Mouse (Mus musculus): ENCODE measurements around the gene Rfx4.

Rfx4 gene

DNA sequence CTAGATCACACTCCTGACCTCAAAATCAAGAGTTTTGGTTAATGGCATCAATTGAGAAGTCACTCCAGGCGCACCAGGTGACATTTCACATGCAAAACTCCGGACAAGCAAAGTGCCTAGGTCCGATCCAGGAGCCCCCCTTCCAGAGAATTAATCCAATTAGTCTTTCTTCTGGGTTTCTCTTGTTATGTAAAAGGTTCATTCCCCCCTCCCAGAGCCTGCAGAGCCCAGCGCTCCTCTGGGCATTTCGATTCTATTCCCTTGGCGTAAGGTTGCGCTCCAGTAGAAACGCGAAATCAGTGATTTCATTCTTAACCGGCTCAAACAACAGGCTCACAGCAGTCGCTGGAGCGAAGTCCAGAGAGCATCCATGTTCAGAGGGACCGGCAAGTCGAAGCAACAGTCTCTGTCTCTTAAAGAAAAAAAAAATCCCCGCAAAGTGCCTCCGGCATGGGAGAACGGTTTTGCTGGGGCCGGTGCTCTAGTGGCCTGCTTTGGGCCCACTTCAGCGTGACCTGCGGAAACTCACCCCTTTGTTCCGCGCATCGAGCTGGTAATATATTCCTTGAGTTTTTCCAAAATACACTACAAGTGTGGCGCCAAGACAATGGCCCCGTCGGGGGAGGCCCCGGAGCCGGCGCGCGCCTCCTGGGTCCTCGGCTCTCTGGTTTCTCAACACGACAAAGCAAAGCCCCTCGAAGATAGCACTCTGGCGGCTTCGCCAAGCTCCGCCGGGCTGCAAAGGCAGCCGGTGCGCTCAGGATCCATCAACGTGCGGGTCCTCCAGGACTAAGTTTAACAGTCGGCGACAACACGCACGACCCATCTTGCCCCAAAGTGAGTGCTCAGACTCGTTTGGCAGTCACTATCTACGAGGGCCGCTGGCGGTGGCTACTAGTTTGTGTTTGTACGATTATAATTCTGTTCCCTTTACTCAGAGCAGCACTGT lies 2.9 kb downstream of the Rfx4 start:
- in situ Hi-C loops (cut with MboI): no loop called here

GRCm38 (mm10) chr10:84759511-84760117 lies 3.8 kb downstream of the Rfx4 start:
- in situ Hi-C loops (cut with MboI): no loop called here

DNA sequence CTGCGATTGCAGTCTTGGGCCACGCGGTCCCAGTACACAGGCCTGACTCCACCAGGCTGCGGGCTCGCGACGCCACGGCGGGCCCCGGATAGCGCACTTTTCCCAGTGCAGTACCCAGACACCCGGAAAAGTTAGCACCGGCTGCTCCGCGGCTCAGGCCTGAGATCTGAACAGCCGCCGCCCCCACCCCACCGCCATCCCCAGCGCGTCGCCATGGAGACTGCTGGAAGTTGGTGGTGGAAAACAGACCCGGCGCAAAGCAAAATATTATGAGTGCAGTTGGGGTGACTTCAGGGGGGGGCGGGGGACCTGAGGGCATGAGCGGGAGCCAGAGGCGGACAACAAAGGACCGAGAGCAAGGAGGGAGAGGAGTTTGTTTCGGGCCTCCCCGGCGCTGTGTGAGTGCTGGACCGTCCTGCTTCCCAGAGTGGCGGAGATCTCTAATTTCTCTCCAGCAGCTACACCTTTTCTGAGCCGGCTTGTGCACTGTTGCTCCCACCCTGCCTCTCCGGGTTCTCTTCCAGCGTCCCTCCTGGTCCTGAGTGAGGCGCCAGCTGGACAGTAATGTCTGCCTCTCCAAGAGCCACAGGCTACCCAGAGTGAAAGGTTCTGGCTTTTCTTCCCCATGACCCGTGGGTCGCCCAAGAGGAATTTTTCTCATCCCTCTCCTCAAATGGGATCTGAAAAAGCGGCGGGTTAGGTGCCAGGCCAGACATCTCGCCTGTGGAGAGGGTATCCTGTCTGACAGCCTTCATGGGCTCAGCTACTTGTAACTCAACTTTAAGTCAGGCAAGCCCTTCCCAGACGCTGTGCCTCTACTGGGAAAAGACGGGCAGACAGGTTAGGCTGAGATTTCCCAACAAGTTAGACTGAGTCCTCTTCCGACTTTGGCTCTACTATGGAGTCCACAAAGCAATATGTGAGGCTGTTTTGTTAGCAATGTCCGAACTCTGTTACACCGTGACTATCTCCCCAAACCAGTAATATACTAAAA lies 4.6 kb downstream of the Rfx4 start:
- in situ Hi-C loops (cut with MboI): no loop called here

- in situ Hi-C loops (cut with MboI): no loop called here
Observed at GRCm38 (mm10) chr10:84768766-84769165, 12.9 kb downstream of the Rfx4 start.

- in situ Hi-C loops (cut with MboI): no loop called here
Observed at GRCm38 (mm10) chr10:84772380-84773130, 16.7 kb downstream of the Rfx4 start.

DNA sequence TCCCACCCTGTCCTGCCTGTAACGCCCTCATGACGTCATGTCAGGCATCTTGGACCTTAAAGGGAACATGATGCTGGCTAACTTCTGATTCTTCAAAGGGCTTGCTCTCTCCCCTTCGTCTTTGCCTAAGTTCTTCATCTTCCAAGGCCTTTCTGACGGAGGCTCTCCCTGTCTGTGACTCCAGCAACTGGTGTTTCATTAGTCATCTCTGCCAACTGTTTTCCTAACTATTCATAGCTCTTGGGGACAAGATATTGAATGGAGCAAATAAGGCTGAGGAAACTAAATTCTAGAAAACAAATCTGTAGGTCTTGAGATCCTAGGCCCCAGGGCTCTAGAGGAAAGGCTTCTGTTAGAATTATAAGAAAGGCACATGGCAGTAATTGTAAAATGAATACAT lies 18.0 kb downstream of the Rfx4 start:
- in situ Hi-C loops (cut with MboI): no loop called here

DNA sequence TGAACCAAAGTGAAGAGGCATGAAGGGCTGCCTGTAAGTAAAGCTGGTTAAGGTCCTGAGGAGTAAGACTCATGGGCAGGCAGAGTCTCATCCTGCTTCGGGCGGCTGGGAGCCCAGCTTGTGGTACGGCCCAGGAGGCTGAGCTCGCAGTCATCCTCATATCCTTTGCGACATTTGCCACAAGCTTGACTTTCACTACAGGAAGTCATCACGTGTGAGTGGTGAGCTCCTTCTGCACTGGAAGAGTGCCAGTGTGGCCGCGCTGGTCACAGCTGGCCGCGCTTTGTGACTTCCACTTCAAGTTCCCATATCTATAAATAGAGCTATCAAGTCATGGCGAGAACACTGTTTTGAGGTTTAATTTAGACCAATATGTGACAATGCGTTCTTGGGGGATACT lies 18.7 kb downstream of the Rfx4 start:
- in situ Hi-C loops (cut with MboI): no loop called here

- in situ Hi-C loops (cut with MboI): no loop called here
Observed at GRCm38 (mm10) chr10:84777109-84777508, 21.2 kb downstream of the Rfx4 start.

GRCm38 (mm10) chr10:84777974-84778373 lies 22.1 kb downstream of the Rfx4 start:
- in situ Hi-C loops (cut with MboI): no loop called here

GRCm38 (mm10) chr10:84780828-84781227 lies 25.0 kb downstream of the Rfx4 start:
- in situ Hi-C loops (cut with MboI): no loop called here

DNA sequence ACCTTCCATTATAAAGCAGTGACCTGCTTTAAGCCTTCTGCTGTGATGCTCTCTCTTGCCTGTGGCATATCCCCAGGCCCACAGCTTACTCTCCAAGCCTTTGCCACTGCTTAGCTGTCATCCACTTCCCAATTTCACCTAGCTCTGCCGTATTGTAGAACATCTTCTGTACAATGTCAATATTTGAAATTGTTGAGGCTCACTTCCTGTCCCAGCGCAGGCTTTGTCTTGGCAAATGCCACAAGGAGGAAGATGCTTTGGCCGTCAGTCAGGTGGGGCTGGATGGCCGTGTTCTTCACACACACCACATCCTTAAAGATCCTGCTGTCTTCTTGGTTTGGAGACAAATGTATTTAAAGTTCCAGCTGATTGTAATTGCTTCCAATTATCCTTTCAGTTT lies 29.5 kb downstream of the Rfx4 start:
- in situ Hi-C loops (cut with MboI): no loop called here

DNA sequence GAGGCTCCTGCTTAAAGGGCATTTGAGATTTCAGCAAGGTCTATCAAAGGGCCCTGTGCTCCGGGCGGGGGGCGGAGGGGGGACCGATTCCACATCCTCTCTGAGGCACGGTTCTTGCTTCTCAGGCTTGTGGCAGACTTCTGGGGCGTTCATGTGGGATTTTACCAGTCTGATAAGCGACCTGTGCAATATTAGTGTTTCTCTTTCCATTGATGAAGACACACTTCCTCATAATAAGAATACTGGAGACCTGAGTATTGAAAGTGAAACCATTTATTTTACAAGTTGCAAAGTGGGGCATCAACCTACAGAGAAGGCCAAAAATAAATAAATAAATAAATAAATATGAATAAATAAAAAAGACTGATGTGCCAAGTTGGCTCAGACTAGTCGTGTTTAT lies 34.5 kb downstream of the Rfx4 start:
- in situ Hi-C loops (cut with MboI): no loop called here

- in situ Hi-C loops (cut with MboI): no loop called here
Observed at GRCm38 (mm10) chr10:84791181-84791580, 35.3 kb downstream of the Rfx4 start.

DNA sequence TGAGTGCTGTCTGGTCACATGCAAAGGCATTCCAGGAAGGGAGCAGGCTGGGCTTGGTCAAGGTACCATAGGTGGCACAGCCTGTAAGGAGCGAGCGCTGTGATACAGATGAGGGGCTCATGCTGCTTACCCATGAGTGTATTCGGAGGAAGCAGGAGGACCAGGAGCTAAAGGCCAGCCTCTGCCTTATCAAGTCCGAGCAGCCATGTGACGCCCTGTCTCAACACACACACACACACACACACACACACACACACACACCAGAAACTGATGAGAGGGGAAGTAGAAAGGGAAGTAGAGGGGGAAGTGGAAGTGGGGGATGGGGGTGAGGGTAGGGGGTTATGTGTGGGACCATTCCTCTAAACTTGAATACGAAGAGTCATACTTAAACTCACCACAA lies 45.7 kb downstream of the Rfx4 start:
- in situ Hi-C loops (cut with MboI): no loop called here

DNA sequence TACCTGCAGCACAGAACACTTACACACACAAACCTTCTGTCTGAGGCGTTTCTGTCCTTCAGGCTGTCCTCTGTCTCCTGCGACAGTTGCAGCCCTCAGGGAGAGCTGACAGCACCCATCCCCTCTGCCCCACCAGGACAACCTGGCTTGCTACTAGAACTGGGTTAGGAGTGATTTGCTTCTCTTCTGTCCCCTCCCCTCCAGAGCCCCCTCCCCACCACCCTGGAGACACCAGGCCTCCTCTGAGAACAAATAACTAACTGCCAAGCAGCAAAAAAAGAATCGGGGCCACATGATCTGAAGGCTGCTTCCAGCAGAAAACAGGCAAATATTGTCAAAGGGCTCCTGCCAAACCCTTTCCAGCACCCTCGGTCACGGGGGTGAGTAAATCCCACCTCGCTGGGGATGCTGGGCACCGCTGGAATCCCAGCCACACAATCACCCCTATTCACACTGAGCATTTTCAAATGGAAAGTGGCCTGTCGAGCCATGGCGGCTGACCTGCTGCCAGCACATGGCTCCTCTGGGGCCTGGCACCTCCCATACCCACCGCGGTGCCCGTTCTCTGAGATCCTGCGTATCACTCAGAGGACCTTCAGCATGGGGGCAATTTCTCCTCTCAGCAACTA lies 47.5 kb downstream of the Rfx4 start:
- in situ Hi-C loops (cut with MboI): no loop called here

- in situ Hi-C loops (cut with MboI): no loop called here
Observed at GRCm38 (mm10) chr10:84805576-84805975, 49.7 kb downstream of the Rfx4 start.

- in situ Hi-C loops (cut with MboI): no loop called here
Observed at GRCm38 (mm10) chr10:84807206-84807605, 51.3 kb downstream of the Rfx4 start.

DNA sequence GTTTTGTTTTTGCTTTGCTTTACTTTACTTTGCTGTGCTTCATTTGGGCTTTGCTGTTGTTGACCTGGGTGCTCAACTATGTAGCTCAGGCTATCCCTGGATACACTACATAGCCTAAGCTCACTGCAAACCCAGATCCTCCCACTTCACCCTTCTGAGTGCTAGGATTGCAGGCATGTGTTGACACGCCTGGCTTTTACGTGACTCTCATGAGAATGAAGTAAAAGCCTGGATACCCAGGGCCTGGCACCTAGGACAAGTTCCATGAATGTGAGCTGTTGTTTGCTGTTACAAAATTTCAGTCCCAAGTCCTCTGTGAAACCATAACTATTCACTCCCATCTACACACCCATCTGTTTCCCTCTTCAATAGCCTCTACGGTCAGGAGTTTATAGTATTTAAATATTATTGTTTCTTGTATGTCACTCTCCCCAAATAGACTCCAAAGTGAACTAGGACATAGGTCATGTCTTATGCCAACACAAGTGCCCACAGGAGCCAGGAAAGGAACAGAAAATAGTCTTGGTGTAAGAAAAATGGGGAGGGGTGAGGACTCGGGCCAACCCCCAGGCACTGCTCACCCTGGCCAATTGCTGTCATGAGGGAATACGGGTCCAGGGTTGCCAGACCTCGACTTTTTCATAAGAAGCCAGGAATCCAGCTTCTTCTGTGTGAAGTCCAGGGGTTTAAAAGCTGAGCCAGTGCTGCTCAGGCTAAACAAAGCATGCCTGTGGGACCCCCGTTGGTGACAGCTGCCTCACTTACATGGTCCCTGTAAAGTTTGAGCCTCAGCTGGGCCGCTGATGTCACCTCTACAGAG lies 54.4 kb downstream of the Rfx4 start:
- in situ Hi-C loops (cut with MboI): no loop called here

DNA sequence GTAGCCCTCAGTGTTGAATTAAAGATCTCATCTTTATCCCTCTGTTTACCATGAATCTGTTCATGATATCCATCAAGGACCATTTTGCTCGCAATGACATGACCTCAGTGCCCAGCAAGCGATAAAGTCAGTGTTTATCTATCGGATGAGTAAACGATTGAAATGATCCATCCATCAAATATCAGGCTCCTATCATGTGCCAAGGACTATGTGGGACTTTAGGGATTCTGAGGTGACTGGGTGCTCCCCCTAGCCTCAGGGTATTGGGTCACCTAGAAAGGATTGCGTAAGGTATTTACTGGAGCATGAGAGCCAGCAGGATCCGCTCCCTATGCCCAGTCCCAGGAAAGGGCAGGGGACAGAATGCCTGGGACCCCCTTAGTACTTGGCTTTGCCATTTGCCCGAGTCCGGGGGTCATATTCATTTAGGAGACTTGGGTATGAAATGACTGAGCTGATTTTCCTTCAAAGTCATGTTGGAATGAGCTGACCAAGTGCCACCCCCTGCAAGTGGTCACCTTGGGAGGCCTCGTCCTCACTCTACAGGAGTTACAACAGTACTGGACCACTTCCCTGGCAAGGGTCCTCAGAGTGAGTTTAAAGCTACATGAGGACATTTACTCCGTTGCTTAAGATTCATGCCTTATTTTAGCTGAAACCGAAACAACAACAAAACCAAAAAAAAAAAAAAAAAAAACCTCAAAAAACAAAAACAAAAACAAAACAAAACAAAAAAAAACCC lies 55.5 kb downstream of the Rfx4 start:
- in situ Hi-C loops (cut with MboI): no loop called here

All from mature B cell (primary cell).